Mouse (Mus musculus): Measurements from ENCODE around the gene Ptk7. TPM values are rescaled to one million over a fixed set of nuclear protein-coding genes. Genes with fewer than 3 reads are reported as not detected.

Ptk7 gene
- polyA plus RNA-seq, 1 experiment from 2014 or later = 0.04 TPM

DNA sequence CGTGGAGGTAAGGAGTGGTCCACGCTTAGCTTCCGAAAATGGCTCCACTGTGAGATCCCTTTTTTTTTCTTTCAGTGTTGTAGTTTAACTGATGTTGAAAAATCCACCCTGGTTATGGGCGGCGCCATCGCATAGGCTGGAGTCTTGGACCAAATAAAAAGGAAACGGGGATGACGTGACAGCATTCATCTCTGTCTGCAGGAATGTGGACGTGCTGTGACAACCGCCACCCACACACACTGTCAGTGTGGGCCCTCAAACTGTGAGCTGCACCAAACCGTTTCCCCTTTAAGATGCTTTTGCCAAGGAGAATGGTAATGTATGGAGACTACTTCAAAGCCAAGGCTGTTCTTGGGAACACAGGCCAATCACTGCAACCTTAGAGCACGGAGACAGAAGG lies 23.3 kb downstream of the Ptk7 start:
- Histone ChIP-seq H3K27ac (no peak overlapping the region), H3K79me2 (ENCODE audit: inconsistent target) (no peaks in the 10 kb centered on the region), H3K4me3 (ENCODE audit: inconsistent target) (no peak overlapping the region), H3K36me3 (ENCODE audit: inconsistent target) (no peaks in the 10 kb centered on the region)
- 91% methylated on average over 12 of the region's 12 CpGs for WGBS (ENCODE audit: missing documents)

DNA sequence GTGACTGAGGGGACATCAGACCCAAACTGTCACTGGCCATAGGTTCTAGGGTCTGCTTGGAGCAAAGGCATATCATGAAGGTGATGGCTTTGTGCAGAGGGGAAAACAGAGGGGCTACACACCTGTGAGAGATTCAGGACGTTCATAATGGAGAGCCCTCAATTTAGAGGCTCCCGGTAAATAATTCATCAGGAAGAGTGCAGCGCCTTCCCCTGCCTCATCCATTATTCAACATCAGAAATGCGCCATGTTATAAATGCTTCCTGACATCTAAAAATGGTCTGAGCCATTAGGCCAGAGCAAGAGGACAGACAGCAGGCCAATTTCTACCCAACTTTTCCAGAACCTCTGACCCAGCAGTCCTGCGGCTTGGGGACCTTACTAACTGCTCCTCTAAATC lies 24.2 kb downstream of the Ptk7 start:
- no peak overlapping the region for H3K27ac ChIP-seq
- no peaks in the 10 kb centered on the region for H3K79me2 ChIP-seq (ENCODE audit: inconsistent target)
- WGBS (ENCODE audit: missing documents) = 98% methylated on average over 5 of the region's 5 CpGs
- no peaks in the 10 kb centered on the region for H3K36me3 ChIP-seq (ENCODE audit: inconsistent target)
- no peak overlapping the region for H3K4me3 ChIP-seq (ENCODE audit: inconsistent target)

DNA sequence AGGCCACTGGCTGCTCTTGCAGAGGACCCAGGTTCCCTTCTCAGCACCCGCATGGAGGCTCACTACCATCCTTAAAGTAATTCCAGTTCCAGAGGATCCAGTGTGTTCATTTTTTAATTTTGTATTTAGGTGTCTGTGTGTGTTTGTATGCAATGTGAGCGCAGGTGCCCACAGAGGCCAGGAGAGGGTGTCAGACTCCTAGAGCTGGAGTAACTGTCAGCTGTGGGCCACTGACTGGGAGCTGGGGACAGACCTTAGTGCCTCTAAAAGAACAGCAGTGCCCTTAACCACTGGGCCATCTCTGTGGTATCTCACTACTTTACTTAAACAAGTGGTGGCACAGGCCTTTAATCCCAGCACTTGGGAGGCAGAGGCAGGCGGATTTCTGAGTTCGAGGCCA lies 26.1 kb downstream of the Ptk7 start:
- Histone ChIP-seq H3K79me2 (ENCODE audit: inconsistent target) (no peaks in the 10 kb centered on the region), H3K4me3 (ENCODE audit: inconsistent target) (no peak overlapping the region), H3K36me3 (ENCODE audit: inconsistent target) (no peaks in the 10 kb centered on the region), H3K27ac (peak overlapping the region; percentile 45; the same call in 1 of the 2 replicates)
- WGBS (ENCODE audit: missing documents) = 100% methylated on average over 4 of the region's 4 CpGs

DNA sequence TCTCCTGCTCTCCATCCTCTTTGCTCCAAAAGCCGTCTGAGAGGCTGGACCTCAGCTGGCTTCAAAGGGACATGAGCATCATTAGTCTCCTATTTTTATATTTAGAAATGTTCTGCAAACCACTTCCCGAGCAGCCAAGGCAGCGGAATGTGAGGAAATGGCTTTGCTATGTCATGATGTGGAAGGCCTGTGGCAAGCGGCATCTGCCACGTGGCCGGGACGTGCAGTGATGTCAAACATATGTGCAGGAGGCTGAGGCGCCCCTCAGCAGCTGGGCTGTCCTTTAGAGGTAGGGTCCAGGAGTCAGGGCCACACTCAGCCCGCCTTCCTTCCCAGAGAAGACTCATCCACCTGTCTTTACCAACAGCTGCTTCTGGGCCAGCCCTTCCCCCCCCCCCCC lies 27.1 kb downstream of the Ptk7 start:
- H3K4me3 ChIP-seq (ENCODE audit: inconsistent target) = no peak overlapping the region
- WGBS (ENCODE audit: missing documents) = 10% methylated on average over 9 of the region's 9 CpGs
- H3K79me2 ChIP-seq (ENCODE audit: inconsistent target) = no peaks in the 10 kb centered on the region
- no peaks in the 10 kb centered on the region for H3K36me3 ChIP-seq (ENCODE audit: inconsistent target)
- peak overlapping the region; percentile 45 for H3K27ac ChIP-seq

DNA sequence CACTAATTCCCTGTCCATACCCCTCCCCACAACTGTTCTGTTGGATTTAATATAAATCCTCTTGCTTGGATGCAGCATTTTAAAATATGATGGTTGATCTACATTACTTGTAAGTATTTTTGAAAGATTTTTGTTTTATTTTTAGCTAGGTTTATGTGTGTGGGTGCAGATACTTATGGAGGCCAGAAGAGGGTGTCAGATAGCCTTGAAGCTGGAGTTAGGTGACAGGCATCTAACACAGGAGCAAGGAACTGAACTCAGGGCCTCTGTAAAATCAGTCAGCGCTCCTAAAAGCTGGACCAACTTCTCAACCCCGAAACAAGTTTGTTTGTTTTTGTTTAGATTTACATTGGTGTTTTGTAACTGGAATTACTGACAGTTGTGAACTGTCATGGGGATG lies 28.7 kb downstream of the Ptk7 start:
- WGBS (ENCODE audit: missing documents) = 84% methylated on average over 2 of the region's 2 CpGs
- H3K27ac ChIP-seq = no peak overlapping the region
- H3K79me2 ChIP-seq (ENCODE audit: inconsistent target) = no peaks in the 10 kb centered on the region
- H3K36me3 ChIP-seq (ENCODE audit: inconsistent target) = no peaks in the 10 kb centered on the region
- no peak overlapping the region for H3K4me3 ChIP-seq (ENCODE audit: inconsistent target)

DNA sequence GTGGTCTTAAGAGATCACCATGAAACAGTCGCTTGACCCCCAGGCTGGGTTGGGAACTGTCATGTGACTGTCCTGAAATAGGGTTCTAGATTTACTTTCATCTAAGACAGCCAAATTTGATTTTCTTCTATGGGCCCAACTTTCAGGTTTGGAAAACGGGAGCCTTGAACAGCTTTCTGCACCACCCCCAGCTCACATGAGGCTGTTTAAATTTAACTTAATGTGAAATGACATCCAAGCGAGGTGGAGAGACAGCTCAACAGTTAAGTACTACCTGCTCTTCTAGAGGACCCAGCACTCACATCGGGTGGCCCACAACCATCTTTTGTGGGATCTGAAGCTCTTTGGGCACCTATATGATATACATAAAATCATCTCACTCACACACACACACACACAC lies 30.3 kb downstream of the Ptk7 start:
- Histone ChIP-seq H3K79me2 (ENCODE audit: inconsistent target) (no peaks in the 10 kb centered on the region), H3K4me3 (ENCODE audit: inconsistent target) (no peak overlapping the region), H3K27ac (no peak overlapping the region), H3K36me3 (ENCODE audit: inconsistent target) (no peaks in the 10 kb centered on the region)
- WGBS (ENCODE audit: missing documents) = 85% methylated on average over 4 of the region's 4 CpGs

DNA sequence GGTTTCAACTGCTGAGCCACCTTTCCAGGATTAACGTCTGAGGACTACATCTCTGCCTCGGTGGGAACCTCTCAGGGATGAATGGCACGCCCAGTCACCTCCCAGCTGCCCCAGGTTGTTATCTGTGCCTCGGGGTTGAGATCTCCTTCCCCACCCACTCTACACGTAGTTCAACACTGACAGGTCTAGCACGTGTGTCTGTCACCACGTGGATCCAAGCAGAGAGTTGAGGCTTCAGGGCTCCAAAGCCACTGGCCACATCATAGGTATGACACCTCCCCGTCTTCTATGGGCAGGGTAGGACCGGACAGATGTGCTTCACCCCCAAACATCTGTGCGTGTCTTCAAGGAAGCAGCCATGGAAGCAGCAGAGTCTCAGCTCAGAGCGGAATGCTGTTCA lies 31.3 kb downstream of the Ptk7 start:
- Histone ChIP-seq H3K79me2 (ENCODE audit: inconsistent target) (no peaks in the 10 kb centered on the region), H3K4me3 (ENCODE audit: inconsistent target) (no peak overlapping the region), H3K27ac (no peak overlapping the region), H3K36me3 (ENCODE audit: inconsistent target) (no peaks in the 10 kb centered on the region)
- 94% methylated on average over 11 of the region's 11 CpGs for WGBS (ENCODE audit: missing documents)

DNA sequence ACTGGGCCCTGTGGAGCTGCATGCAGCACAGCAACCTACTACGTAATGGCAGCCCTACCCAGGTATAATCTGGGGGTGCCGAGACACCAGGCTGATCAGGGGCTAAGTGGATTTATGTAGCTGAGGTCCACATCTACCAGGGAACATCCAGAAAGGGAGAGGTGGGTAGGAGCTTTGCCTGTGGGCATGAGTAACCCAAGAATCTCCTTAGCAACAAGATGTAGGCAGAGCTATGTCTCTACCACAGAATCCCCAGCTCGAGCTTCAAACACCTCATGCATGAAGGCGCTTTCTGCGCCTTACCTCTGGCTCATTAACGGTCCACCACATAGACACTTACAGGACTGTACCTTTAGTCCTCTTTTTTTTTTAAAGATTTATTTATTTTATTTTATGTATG lies 34.0 kb downstream of the Ptk7 start:
- no peak overlapping the region for H3K4me3 ChIP-seq (ENCODE audit: inconsistent target)
- no peaks in the 10 kb centered on the region for H3K36me3 ChIP-seq (ENCODE audit: inconsistent target)
- no peaks in the 10 kb centered on the region for H3K79me2 ChIP-seq (ENCODE audit: inconsistent target)
- WGBS (ENCODE audit: missing documents) = 96% methylated on average over 6 of the region's 6 CpGs
- H3K27ac ChIP-seq = no peak overlapping the region

DNA sequence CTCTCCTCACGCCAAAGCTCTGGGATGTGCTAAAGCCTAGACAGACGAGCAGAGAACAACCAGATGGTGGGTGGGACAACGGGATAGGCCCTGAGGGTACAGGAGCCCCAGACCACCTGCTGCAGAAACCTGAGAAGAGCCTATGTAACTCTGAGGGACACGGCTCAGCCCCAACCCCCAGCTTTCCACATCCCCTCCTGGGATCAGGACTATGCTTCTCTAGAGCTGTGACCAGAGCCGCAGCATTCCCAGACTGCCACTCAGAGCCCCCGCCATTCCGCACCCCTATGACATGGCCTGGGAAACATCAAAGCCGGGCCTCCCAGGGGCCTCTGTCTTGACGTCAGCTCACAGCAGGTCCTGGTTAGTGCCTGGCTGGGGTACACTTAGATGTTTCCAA lies 34.7 kb downstream of the Ptk7 start:
- Histone ChIP-seq H3K27ac (no peak overlapping the region), H3K79me2 (ENCODE audit: inconsistent target) (no peaks in the 10 kb centered on the region), H3K4me3 (ENCODE audit: inconsistent target) (no peak overlapping the region), H3K36me3 (ENCODE audit: inconsistent target) (no peaks in the 10 kb centered on the region)
- WGBS (ENCODE audit: missing documents) = 96% methylated on average over 9 of the region's 9 CpGs

DNA sequence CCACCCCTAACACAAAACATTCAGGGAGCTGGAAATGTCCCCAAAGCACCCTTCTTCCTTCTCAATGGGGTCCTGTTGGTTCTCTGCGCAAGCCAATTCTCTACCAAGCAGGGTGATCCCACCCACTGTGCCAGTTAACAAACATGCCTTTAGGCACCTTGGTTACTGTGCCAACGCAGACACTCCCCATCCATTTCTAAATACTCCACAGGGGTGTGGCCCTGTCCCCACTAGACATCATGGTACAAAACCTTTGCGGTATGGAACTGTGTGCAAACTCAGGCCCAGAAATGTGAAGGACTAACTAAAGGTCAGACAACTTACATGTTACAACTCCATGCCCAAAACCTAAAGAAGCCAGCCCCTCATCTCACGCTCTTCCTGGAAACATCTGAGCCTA lies 36.2 kb downstream of the Ptk7 start:
- 98% methylated on average over 4 of the region's 4 CpGs for WGBS (ENCODE audit: missing documents)

DNA sequence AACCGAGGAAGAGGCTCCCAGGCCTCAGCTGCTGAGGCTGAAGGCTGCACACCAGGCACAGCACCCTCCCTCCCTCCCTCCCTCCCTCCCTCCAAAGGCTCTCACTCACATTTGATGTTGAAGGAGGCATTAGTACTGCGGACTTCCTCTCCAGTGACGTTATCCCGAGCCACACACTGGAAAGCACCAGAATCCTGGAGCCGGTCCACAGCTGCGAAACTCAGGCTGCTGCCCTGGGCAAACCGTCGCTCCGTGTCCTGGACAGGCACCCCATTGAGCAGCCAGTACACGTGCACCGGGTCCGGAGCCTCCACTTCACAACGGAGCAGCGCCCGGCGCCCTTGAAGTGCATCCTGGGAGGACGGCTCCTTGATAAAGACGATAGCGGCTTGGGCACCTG lies 37.9 kb downstream of the Ptk7 start:
- H3K27ac ChIP-seq = no peak overlapping the region
- 93% methylated on average over 19 of the region's 19 CpGs for WGBS (ENCODE audit: missing documents)

More for the DNA sequence above, 36.2 kb downstream of the Ptk7 start:
- Histone ChIP-seq H3K79me2 (ENCODE audit: inconsistent target) (no peaks in the 10 kb centered on the region), H3K27ac (no peak overlapping the region), H3K36me3 (ENCODE audit: inconsistent target) (no peaks in the 10 kb centered on the region), H3K4me3 (ENCODE audit: inconsistent target) (no peak overlapping the region)

DNA sequence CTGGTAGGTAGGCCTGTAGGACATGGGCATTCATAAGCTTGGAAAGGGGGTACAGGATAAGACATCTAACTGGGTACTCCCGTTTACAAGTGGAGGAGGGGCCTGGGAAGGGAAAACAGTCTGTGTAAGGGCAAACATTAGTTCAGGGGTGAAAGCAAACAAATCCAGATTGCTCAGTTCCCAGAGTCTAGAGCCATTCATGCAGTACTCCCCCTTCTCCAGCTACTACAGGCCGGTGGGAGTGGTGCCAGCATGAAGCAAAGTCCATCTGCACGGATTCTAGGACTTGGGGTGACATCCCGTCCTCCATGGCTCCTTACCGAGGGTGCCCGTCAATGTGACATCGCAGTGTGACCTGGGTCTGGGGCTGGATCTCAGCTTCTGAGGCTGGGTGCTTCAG lies 38.9 kb downstream of the Ptk7 start:
- H3K36me3 ChIP-seq (ENCODE audit: inconsistent target) = no peaks in the 10 kb centered on the region
- 94% methylated on average over 7 of the region's 7 CpGs for WGBS (ENCODE audit: missing documents)
- H3K79me2 ChIP-seq (ENCODE audit: inconsistent target) = no peaks in the 10 kb centered on the region
- H3K4me3 ChIP-seq (ENCODE audit: inconsistent target) = no peak overlapping the region
- no peak overlapping the region for H3K27ac ChIP-seq

More for the DNA sequence above, 37.9 kb downstream of the Ptk7 start:
- no peaks in the 10 kb centered on the region for H3K79me2 ChIP-seq (ENCODE audit: inconsistent target)
- no peaks in the 10 kb centered on the region for H3K36me3 ChIP-seq (ENCODE audit: inconsistent target)
- H3K4me3 ChIP-seq (ENCODE audit: inconsistent target) = no peak overlapping the region

DNA sequence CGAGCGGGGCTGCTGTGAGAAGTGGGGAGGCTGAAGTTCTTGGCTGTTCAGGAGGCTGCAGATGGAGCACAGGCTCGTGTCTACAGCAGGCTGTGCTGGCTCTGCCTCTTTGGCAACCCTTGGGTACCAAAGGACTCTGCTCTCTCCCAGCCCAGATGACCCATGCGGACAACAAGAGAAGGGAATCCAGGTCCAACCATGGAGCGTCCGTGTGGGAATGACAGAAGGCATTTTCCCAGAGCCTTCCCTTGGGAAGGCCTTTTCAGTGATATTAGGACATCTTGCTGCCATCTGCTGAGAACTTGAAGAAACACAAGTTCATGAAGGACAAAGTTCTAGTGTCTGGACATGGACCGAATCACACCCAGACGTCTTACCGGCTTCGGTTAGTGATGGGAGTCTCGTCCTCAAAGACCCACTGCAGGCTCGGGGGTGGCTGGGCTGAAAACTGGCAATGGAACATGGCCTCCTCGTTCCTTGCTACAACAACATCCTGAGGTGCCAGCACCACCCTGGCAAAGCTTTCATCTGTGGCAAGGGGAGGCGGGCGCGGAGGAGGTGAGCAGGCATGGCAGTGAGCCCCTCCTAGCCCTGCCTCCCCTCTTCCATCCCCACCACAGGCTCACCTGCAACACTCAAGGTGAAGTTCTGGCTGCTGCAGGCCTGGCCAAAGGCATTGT lies 39.5 kb downstream of the Ptk7 start:
- Histone ChIP-seq H3K4me3 (ENCODE audit: inconsistent target) (no peak overlapping the region), H3K27ac (no peak overlapping the region), H3K79me2 (ENCODE audit: inconsistent target) (no peaks in the 10 kb centered on the region), H3K36me3 (ENCODE audit: inconsistent target) (no peaks in the 10 kb centered on the region)
- 95% methylated on average over 16 of the region's 16 CpGs for WGBS (ENCODE audit: missing documents)

DNA sequence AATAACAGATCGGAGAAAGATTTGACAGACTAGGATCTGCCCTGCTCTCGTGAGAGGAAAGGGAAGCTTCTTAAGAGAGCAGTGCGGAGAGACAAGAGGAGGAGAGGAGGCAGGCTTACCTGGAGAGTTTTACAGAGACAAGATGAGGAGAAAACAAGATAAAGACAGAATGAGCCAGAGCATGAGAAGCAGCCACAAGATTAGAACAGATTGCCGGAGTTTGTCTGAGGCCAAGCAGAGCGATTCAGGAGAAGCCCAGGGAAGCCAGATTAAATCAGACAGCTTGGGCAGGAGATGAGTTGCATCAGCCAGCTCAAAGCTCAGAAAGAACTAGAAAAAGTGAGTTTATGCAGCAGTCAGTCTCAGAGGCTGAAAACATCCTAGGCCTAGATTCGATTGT lies 40.4 kb downstream of the Ptk7 start:
- Histone ChIP-seq H3K4me3 (ENCODE audit: inconsistent target) (no peak overlapping the region), H3K79me2 (ENCODE audit: inconsistent target) (no peaks in the 10 kb centered on the region), H3K36me3 (ENCODE audit: inconsistent target) (no peaks in the 10 kb centered on the region), H3K27ac (no peak overlapping the region)
- WGBS (ENCODE audit: missing documents) = 98% methylated on average over 6 of the region's 6 CpGs

DNA sequence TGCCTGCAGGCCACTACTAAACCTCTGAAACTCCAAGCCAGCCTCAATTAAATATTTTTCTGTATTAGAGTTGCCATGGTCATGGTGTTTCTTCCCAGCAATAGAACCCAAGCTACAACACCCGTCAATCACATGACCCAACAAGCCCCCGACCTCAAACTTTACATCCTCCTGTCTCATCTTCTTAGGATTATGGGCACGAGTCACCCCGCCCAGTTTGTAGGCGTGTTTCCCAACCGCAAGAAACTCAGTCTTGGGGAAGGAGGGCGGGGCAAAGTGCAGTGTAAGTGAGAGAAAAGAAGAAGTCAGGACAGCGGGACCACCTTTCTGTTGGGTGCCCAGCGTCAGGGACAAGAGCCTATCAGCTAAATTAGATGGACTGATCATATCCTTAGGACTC lies 41.1 kb downstream of the Ptk7 start:
- H3K27ac ChIP-seq = no peak overlapping the region
- H3K4me3 ChIP-seq (ENCODE audit: inconsistent target) = no peak overlapping the region
- H3K79me2 ChIP-seq (ENCODE audit: inconsistent target) = no peaks in the 10 kb centered on the region
- 19% methylated on average over 9 of the region's 9 CpGs for WGBS (ENCODE audit: missing documents)
- no peaks in the 10 kb centered on the region for H3K36me3 ChIP-seq (ENCODE audit: inconsistent target)

DNA sequence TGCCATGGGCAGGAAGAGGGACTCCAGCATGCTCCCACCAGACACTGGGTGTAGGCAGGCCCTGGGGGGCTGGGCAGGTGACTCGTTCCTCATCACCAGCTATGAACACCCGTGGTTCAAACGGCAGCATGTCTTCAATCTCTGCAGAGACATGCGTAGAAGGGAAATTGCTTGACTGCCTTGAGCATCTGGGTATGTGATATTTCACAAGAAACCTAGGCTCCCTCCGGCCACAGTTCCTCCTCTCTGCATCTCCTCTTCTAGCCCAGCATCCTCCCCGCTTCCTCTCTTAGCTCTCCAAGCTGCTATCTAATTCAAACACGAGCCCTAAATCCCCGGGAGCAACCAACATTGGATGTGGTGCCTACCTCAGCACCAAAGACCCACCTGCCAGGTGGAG lies 43.0 kb downstream of the Ptk7 start:
- Histone ChIP-seq H3K79me2 (ENCODE audit: inconsistent target) (no peaks in the 10 kb centered on the region), H3K27ac (no peak overlapping the region), H3K4me3 (ENCODE audit: inconsistent target) (no peak overlapping the region), H3K36me3 (ENCODE audit: inconsistent target) (no peaks in the 10 kb centered on the region)
- 36% methylated on average over 8 of the region's 8 CpGs for WGBS (ENCODE audit: missing documents)

Data from macrophage (primary cell).